Mouse (Mus musculus) kidney, adult 9 months (tissue): ENCODE results near the gene Ddit4.

ENCODE experiments used
- DNase-seq: peaks from one replicate; pipeline ENCODE4 v3.0.0; 2022

Gene Ddit4

DNA sequence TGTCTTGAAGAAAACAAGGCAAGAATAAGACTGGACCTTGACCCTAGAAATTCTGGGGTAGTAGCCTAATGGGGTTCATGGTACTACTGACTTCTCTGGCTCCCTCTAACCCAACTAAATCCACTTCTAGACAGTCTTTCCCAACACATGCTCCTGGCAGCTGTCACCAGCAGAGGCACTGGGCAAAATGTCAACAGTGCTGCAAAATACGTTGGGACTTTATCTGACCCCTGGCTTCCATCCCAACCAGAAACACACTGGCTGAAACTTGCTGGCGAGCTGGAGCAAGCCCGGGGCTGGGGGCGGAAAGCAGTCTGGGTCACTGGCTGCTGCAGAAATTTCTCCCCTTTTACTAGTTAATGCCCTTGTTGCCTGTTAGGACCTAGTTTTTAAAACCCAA, 35.5 kb downstream of the Ddit4 start:
- peak; percentile 89 for DNase-seq

DNA sequence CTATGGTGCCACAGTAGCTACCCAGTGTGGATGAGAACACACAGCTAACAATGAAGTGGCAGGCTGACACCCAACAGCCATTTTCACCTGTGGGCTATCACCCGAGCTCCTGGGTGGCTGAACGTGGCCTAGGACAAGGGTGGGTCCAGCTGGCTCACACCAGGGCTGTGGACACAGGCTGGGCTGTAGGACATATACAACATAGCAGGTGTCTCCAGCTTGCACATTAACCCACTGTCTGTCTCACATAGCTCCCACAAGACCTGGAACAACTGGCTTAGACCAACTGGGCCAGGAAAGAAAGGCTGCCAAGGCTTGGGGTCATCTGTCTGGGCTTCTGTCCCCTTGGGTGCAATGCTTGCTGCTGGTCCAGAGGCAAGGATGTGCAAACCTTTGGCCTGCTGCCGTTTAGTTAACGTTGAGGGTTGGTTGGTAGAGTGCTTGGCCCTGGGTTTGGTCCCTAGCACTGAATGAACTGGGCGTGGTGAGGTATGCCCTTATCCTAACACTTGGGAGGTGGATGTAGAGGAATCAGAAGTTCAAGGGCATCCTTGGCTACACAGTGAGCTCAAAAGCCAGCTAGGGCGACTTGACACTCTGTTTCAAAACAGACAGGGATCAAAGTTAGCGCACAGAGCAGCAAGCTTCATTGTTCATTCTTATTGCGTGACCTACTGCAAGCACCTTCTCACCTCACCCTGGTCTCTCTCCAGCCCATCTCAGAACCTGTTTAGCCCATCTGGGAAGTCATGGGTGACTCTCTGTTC, 36.3 kb downstream of the Ddit4 start:
- DNase-seq: no peak

DNA sequence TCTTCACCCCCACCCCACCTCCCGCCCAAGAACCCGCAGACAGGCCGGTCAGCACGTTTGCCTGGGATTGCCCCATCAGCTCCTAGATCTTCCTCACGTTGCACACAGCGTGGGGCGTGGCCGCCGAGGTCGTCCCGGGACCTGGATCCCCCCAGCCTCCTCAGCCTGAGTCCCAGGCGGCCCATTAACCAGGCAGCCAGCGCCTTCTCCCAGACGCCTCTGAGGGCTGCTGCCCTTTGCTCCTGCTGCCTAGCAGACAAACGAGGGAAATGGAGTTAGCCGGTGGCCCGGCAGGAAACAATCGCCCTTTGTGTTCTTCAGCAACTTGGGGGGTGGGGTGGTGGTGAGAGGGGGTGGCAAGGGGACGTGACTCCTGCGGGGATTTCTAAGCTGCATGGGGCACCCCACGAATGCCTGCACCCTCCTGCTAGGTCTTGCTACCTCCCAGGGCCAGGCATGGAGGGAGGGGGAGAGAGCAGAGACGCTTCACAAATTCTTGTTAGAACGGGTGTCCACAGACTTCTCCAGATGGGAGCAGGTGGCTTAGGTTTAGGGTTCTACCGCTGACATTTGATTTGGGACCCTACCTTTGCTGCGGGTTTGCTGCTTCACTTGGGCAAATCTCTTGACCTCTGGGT, 40.0 kb downstream of the Ddit4 start:
- peak; percentile 62 for DNase-seq

DNA sequence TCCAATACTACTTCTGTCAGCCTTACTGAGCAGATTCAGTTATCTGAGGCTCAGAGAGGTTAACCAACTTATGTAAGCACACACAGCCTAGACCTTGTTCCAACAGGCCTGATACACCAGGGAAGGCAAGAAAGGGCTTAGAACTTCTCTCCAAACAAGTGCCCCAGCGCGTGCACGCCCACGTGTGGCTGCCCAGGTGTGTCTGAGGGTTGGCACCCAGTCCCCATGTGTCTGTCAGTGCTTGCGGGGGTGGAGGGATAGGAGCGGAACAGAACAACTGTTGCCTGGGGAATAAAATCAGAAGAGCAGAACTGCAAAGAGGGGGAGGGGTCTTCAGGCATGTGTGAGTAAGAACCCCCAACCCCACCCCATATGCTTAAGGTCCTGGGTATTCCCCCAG, 40.5 kb downstream of the Ddit4 start:
- no peak for DNase-seq

DNA sequence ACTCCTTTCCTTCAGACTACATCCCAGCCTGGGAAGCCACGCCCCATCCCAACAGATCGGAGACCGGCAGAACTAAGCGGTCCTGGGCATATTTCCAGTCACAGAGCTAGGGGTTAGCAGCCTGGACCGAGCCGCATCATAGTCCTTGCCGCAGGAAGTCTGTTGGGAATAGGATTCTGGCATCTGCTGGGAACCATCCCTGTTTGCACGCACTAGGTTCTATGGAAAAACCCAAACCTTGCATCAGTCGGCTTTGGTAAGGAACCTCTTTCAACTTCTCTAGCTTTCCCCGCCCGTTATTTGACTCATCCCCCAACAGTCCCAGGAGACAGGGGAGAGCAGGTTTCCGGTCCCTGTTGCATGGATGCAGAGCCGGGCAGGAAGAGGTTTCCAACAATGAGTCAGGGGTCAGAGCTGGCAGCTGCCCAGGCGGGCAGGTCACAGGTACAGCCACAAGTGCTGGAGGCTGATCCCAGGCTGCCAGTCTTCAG, 42.2 kb downstream of the Ddit4 start:
- DNase-seq: peak; percentile 73

DNA sequence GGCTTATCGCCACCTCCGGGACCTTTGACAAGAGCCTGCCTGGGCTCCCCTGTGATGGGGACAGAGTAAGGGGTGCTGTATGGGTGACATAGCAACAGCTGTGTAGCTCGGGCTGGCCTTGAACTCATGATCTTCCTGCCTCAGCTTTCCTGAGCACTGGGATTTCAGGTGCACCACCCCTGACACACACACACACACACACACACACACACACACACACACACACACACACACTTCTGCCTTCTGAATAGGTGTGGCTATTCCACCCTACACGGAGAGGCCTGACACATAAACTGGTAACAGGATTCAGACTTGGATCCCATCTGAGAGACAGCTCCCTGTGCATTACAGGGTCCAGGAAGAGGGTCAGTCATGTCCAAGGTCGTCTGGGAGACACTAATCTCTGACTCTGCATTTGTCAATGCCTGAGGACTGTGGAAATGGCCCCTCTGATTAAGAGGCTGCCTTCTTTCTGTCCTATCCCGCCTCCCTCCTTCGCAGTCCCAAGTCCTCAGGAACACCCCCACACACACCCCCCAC, 42.8 kb downstream of the Ddit4 start:
- DNase-seq: no peak

DNA sequence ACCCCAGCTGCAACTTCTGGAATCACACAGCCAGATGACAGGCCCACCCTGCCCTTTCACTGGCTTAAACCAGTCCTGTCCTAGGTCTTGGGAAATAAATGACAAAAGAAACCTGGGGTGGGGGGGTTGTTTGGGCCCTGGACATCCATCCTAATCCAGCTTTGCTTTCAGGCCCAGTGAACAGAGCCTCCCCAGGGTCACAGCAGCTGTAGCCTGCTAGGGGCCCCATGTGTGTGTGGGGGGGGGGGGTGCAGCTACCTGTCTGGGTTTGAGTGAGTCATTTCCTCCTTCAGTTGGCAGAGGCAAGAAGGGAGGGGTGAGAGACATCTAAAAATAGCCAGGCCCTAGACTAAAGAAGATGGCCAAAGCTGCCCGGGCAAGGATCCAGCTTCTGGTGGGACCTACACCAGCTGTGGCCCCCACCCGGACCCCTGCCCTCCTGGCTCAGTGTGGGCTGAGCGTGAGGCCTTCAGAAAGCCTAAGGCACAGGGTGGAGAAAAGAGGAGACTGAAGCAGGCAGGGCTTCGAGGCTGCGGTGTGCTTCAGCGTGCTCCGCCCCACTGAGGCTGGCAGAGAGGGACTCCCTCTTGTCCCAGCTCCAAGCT, 43.8 kb downstream of the Ddit4 start:
- no peak for DNase-seq

DNA sequence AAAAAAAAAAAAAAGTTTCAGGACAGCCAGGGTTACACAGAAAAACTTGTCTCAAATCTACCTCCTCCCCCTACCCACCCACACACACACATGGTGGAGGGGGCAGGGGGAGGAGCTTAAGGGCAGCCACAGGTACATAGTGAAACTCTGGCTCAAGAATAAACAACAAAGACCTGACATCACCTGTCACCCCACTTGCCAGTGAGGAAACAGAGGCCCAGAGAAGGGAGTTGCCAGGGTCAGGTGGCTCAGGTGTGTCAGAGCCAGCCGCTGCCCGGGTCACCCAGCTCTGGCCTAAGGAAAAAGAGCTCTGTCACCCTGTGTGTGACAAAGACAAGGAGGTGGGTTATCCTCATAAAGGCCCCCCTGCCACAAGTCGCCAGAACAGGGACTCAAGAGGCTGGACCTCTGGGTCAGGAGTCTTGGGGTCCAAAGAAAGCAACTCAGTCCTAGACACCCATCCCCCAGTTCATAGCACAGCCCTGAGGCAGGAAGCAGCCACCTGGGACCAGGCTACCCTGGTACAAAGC, 44.5 kb downstream of the Ddit4 start:
- DNase-seq: no peak

DNA sequence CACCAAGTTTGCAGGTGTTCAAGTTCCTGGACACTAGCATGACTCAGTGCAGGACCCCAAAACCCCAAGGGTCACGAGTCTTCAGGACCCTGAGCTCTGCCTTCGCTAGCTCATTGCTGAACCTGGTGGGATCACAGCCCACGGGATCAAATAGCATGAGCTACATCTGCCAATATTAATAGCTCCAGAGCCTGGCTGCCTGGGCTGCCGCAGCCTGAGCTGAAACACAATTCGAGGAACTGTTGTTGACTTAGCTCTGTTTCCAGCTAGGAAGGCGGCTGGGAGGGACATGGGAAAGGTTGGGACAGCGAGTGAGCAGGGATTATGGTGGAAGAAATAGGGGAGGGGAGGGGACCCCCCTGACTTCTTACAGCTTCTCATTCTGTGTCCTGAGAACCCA, 48.5 kb downstream of the Ddit4 start:
- DNase-seq: no peak

DNA sequence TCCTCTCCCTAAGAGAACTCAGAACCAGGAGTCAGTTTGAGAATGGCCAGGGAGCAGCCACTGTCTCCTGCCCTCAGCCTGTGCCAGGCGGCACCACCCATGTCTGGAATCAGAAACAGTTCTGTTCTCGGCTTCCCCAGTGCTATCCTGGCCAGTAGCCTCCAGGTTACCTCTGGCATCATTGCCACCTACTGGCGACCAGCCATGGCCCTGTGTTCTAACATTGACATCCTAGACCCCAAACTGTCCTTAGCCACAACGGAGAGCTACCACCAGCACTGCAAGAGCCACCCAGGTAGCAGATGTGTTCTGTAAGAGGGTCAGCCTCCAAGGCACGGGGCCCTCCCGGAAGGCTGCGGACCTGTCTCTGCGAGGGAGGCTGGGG, 49.0 kb downstream of the Ddit4 start:
- no peak for DNase-seq

DNA sequence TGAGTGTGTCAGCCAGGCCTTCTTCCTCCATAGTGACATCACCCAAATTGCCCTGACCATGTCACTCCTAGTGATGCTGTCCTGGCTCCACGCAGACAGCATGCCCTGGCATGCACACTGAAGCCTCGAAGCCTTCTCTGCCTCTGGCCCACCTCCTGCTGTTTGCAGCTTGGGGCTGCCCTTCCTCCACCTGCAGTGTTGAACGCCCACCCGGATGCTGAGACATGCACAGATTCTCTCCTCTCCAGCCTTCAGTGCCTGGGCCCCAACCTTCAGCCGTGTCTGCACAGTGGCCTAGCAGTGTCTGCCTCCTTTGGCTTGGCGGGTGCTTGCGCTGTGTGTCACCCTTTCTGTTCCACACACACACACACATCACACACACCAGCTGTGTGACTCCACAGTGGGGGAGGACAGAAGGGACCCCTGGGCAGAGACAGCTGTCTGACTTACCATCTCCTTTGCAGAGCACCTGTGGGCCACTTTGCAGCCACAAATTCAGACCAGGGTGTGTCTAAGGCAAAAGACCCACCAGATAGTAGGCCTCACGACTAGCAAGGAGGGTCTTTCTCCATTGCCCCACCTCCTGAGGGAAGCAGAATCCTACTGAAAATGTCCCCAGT, 49.5 kb downstream of the Ddit4 start:
- no peak for DNase-seq

DNA sequence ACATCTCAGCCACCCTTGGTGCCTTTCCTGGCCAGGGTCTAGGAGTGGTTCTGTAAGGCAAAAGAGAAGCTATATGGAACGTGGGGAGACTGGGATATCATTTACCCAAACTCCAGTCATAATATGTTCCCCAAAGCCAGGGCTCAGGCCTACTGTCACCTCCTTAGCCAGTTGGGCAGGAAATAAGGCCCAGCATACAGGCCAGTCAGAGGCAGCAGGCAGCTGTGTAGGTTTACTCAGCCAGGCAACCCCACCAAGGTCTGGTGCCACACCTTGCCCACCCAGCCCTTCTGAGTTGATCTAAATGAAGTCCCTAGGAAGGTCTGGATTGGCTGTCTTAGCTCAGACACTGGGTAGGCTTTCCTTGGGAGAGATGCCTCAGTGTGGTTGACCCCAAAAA, 50.2 kb downstream of the Ddit4 start:
- DNase-seq: no peak

DNA sequence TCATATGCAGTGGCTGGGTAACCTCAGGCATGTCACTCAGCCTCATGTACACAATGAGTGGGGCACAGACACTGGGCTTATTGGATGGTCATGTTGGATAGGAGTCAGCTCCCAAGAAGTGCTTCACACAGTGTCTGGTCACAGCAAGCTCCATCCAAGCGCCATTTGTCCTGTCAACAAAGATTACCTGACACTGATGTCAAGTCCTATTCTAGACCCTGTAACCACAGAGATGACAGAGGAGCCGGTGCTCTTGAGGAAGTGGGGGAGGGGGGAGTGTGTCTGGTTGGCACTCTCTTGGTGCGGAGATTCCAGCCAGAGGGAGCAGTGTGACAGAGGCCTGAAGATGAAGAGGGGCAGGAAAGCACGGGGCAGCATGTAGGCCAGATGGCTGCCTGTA, 50.7 kb downstream of the Ddit4 start:
- no peak for DNase-seq

DNA sequence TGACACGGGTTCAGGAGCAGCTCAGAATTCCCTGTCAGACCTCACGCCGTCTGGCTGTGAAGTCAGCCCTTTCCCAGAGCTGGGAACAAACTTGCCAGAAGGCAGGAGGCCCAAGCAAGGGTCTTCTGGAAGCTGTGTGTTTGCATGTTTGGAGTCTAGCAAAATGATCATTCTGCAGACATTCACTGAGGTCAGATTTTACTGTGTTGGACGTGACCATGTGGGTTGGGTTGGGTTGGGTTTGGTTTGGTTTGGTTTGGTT, 51.5 kb downstream of the Ddit4 start:
- no peak for DNase-seq
